Mouse (Mus musculus): ENCODE measurements around the gene Itga11. TPM values are rescaled to one million over a fixed set of nuclear protein-coding genes. Genes with fewer than 3 reads are reported as not detected.

Gene Itga11
- polyA plus RNA-seq, 1 experiment from 2014 or later, result 0.29 TPM

GRCm38 (mm10) chr9:62640188-62640587 is 37.4 kb upstream of the Itga11 start:
- 60% methylated on average over 2 of the region's 2 CpGs for WGBS
- ATAC-seq (ENCODE audit: low FRiP score, low TSS enrichment), result peak; percentile 63; the same call in 1 of the 2 replicates
- H3K4me2 ChIP-seq (replicated peaks; ENCODE audit: low read depth), result no peak overlapping the region
- H3K4me1 ChIP-seq (replicated peaks; ENCODE audit: control insufficient read depth, insufficient read depth), result no peaks in the 10 kb centered on the region; the same call in 1 of the 2 replicates
- no peaks in the 10 kb centered on the region for H3K27me3 ChIP-seq (ENCODE audit: control insufficient read depth, insufficient read depth, low read length)
- no peak overlapping the region for H3K4me3 ChIP-seq (ENCODE audit: low read depth, low read length)
- H3K9ac ChIP-seq (ENCODE audit: low read length), result no peak overlapping the region
- TF ChIP-seq CTCF (IDR thresholded peaks at IDR 0.05; ENCODE audit: low read depth), result no peak
- no peak for TF ChIP-seq EP300 (optimal IDR thresholded peaks at IDR 0.05)
- no peaks in the 10 kb centered on the region for H3K36me3 ChIP-seq (ENCODE audit: control insufficient read depth, insufficient read depth, low read length)
- no peak overlapping the region for H3K27ac ChIP-seq (replicated peaks)
- no peaks in the 10 kb centered on the region for H3K9me3 ChIP-seq (ENCODE audit: control insufficient read depth, low read length)
- no peak for DNase-seq (ENCODE audit: low spot score)

DNA sequence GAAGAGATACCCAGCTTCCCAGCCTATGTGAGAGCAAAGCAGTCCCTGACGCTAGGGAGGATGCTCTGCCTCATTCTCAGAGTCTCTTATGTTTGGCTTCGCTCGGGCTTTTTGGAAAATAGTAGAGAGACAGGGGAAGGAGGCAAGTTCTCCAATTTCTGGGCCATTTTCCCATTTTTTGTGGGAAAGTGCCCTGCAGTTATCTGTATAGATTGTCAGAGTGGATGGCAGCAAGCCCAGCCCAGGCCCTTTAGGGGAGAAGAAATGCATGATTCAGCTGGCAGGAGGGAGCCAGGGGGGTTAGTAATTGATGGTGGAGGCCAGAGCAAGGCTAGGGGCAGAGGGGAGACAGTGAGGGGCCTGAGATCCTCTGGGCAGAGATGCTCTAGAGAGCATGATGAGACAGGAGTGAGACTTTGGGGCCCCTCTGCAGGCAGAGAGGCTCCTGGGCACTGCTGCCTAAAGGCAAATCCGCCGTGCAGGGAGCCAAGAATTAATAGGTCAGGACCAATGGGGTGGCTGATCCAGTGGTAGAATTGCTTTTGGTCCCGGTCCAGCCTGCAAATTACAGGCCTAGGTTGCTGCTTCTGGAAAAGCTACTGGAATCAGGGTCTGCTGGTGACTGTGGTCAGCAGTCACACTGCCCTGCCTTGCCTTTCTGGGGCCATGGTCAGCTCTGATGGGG is 31.8 kb upstream of the Itga11 start:
- 57% methylated on average over 6 of the region's 6 CpGs for WGBS
- no peak overlapping the region for H3K27ac ChIP-seq (replicated peaks)
- no peak for TF ChIP-seq EP300 (optimal IDR thresholded peaks at IDR 0.05)
- no peak for TF ChIP-seq CTCF (IDR thresholded peaks at IDR 0.05; ENCODE audit: low read depth)
- H3K27me3 ChIP-seq (ENCODE audit: control insufficient read depth, insufficient read depth, low read length), result no peaks in the 10 kb centered on the region
- no peak overlapping the region for H3K4me3 ChIP-seq (ENCODE audit: low read depth, low read length)
- no peak overlapping the region for H3K4me2 ChIP-seq (replicated peaks; ENCODE audit: low read depth)
- H3K9ac ChIP-seq (ENCODE audit: low read length), result no peak overlapping the region
- no peaks in the 10 kb centered on the region; the same call in 1 of the 2 replicates for H3K4me1 ChIP-seq (replicated peaks; ENCODE audit: control insufficient read depth, insufficient read depth)
- no peaks in the 10 kb centered on the region for H3K36me3 ChIP-seq (ENCODE audit: control insufficient read depth, insufficient read depth, low read length)
- no peaks in the 10 kb centered on the region for H3K9me3 ChIP-seq (ENCODE audit: control insufficient read depth, low read length)
- no peak for ATAC-seq (ENCODE audit: low FRiP score, low TSS enrichment)
- DNase-seq (ENCODE audit: low spot score), result no peak

DNA sequence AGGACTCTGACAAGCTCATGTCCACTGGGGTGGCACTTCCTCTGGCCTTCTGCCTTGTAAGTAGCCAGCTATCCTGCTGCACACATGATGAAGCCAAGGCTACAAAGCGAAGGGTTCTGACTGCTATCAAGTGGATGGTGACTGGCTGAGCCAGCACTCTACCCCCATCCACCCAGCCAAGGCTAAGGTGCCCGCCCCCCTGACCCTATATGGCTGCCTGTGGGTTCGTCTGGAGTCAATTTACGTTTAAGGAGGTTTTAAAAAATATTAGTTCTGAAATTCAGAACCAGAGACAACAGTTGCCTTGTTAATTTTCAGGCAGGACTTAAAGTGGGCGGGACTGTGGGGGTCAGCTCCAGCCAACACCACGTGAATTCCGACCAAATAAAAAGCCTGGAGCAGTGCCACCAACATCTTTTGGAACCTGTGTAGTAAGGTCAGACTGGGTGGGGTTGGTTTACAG is 30.9 kb upstream of the Itga11 start:
- Histone ChIP-seq H3K4me3 (ENCODE audit: low read depth, low read length) (no peak overlapping the region), H3K9ac (ENCODE audit: low read length) (no peak overlapping the region), H3K27ac (replicated peaks) (no peak overlapping the region), H3K4me2 (replicated peaks; ENCODE audit: low read depth) (no peak overlapping the region), H3K36me3 (ENCODE audit: control insufficient read depth, insufficient read depth, low read length) (no peaks in the 10 kb centered on the region), H3K9me3 (ENCODE audit: control insufficient read depth, low read length) (no peaks in the 10 kb centered on the region), H3K4me1 (replicated peaks; ENCODE audit: control insufficient read depth, insufficient read depth) (no peaks in the 10 kb centered on the region; the same call in 1 of the 2 replicates), H3K27me3 (ENCODE audit: control insufficient read depth, insufficient read depth, low read length) (no peaks in the 10 kb centered on the region)
- DNase-seq (ENCODE audit: low spot score) (no peak), ATAC-seq (ENCODE audit: low FRiP score, low TSS enrichment) (no peak)
- 58% methylated on average over 7 of the region's 7 CpGs for WGBS
- TF ChIP-seq EP300 (optimal IDR thresholded peaks at IDR 0.05) (no peak), CTCF (IDR thresholded peaks at IDR 0.05; ENCODE audit: low read depth) (no peak)

DNA sequence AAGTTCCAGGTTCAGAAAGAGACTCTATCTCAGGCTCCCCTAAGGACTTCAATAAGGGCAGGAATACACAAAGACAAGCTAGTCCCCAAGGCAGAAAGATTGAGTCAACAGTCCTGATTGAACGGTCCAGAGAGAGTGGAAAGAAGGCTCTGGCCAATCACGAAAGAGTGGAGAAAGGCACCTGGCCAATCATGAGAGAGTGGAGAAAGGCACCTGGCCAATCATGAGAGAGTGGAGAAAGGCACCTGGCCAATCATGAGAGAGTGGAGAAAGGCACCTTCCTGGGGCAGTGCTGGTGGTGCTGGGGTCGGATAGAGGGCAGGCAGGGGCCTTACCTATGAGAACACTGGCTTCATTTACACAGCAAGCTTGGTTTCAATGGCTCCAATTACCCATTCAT is 28.2 kb upstream of the Itga11 start:
- Histone ChIP-seq H3K4me2 (replicated peaks; ENCODE audit: low read depth) (no peak overlapping the region), H3K9me3 (ENCODE audit: control insufficient read depth, low read length) (no peaks in the 10 kb centered on the region), H3K27ac (replicated peaks) (no peak overlapping the region), H3K4me3 (ENCODE audit: low read depth, low read length) (no peak overlapping the region), H3K9ac (ENCODE audit: low read length) (no peak overlapping the region), H3K36me3 (ENCODE audit: control insufficient read depth, insufficient read depth, low read length) (no peaks in the 10 kb centered on the region), H3K27me3 (ENCODE audit: control insufficient read depth, insufficient read depth, low read length) (no peaks in the 10 kb centered on the region), H3K4me1 (replicated peaks; ENCODE audit: control insufficient read depth, insufficient read depth) (no peaks in the 10 kb centered on the region; the same call in 1 of the 2 replicates)
- no peak for TF ChIP-seq CTCF (IDR thresholded peaks at IDR 0.05; ENCODE audit: low read depth)
- TF ChIP-seq EP300 (optimal IDR thresholded peaks at IDR 0.05), result no peak
- DNase-seq (ENCODE audit: low spot score), result no peak
- ATAC-seq (ENCODE audit: low FRiP score, low TSS enrichment), result no peak
- WGBS, result 79% methylated on average over 3 of the region's 3 CpGs

DNA sequence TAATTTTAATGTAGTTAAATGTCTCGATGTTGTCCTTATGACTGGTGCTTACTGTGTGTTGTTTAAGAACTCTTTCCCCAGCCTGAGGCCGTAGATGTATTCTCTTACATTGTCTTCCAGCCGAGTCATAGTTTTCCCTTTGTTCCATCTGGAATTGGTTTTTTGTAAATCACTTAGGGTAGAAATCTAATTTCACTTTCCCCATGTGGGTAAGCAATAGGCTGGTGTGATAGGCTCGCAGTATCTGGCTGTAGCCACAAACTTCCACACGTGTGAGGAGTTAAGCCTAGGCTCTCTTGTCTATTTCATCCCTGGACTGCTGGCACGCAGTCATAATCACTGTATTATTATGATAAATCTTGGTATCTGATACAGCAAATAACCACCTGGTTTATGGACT is 26.9 kb upstream of the Itga11 start:
- Histone ChIP-seq H3K4me1 (replicated peaks; ENCODE audit: control insufficient read depth, insufficient read depth) (no peaks in the 10 kb centered on the region), H3K4me2 (replicated peaks; ENCODE audit: low read depth) (no peak overlapping the region), H3K9me3 (ENCODE audit: control insufficient read depth, low read length) (no peaks in the 10 kb centered on the region), H3K36me3 (ENCODE audit: control insufficient read depth, insufficient read depth, low read length) (no peaks in the 10 kb centered on the region), H3K27ac (replicated peaks) (no peak overlapping the region), H3K4me3 (ENCODE audit: low read depth, low read length) (no peak overlapping the region), H3K9ac (ENCODE audit: low read length) (no peak overlapping the region), H3K27me3 (ENCODE audit: control insufficient read depth, insufficient read depth, low read length) (no peaks in the 10 kb centered on the region)
- no peak for DNase-seq (ENCODE audit: low spot score)
- ATAC-seq (ENCODE audit: low FRiP score, low TSS enrichment), result no peak
- WGBS, result 88% methylated on average over 6 of the region's 6 CpGs
- TF ChIP-seq EP300 (optimal IDR thresholded peaks at IDR 0.05), result no peak
- TF ChIP-seq CTCF (IDR thresholded peaks at IDR 0.05; ENCODE audit: low read depth), result no peak

GRCm38 (mm10) chr9:62654336-62654735 is 23.3 kb upstream of the Itga11 start:
- WGBS, result 42% methylated on average over 6 of the region's 6 CpGs
- Histone ChIP-seq H3K9me3 (ENCODE audit: control insufficient read depth, low read length) (no peaks in the 10 kb centered on the region), H3K4me1 (replicated peaks; ENCODE audit: control insufficient read depth, insufficient read depth) (no peaks in the 10 kb centered on the region), H3K9ac (ENCODE audit: low read length) (no peak overlapping the region), H3K4me2 (replicated peaks; ENCODE audit: low read depth) (no peak overlapping the region), H3K27me3 (ENCODE audit: control insufficient read depth, insufficient read depth, low read length) (no peaks in the 10 kb centered on the region), H3K4me3 (ENCODE audit: low read depth, low read length) (no peak overlapping the region), H3K36me3 (ENCODE audit: control insufficient read depth, insufficient read depth, low read length) (no peaks in the 10 kb centered on the region), H3K27ac (replicated peaks) (no peak overlapping the region)
- ATAC-seq (ENCODE audit: low FRiP score, low TSS enrichment) (no peak), DNase-seq (ENCODE audit: low spot score) (no peak)
- TF ChIP-seq EP300 (optimal IDR thresholded peaks at IDR 0.05) (no peak), CTCF (IDR thresholded peaks at IDR 0.05; ENCODE audit: low read depth) (no peak)
